Mouse (Mus musculus) heart, adult 2 months (tissue): ENCODE measurements around the gene Iffo2.

ENCODE experiments used
- CTCF ChIP-seq: fragments of 200-600 bp; IDR thresholded peaks from 2 replicates; pipeline ENCODE4 v1.8.1; 2022; ENCODE audit warnings: antibody characterized with exemption, mild to moderate bottlenecking, moderate library complexity
- EP300 ChIP-seq: fragments of 200-500 bp; IDR thresholded peaks from 2 replicates; pipeline ENCODE4 v1.6.1; 2011; ENCODE audit warnings: low read depth, low read length, control low read depth; ENCODE audit not compliant: insufficient read depth
- POLR2A ChIP-seq: fragments of 200-500 bp; IDR thresholded peaks from 2 replicates; pipeline ENCODE4 v1.6.1; 2011; ENCODE audit warnings: mild to moderate bottlenecking, low read depth, low read length, control low read depth; ENCODE audit not compliant: insufficient read depth

- TF ChIP-seq CTCF (no peak), EP300 (no peak), POLR2A (no peak)
Observed at GRCm38 (mm10) chr4:139601519-139602356, 71.4 kb downstream of the Iffo2 start.
